ENCODE assay signal across 23 mouse cellular contexts in the genomic region with DNA sequence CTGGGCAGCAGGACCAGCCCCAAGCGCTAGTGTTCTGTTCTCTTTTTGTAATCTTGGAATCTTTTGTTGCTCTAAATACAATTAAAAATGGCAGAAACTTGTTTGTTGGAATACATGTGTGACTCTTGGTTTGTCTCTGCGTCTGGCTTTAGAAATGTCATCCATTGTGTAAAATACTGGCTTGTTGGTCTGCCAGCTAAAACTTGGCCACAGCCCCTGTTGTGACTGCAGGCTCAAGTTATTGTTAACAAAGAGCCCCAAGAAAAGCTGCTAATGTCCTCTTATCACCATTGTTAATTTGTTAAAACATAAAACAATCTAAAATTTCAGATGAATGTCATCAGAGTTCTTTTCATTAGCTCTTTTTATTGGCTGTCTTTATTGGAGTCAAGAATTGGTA.
DNase-seq lines count a peak whose midpoint lies in the region; TF ChIP-seq lines count a peak whose summit lies in the region.
"Had no signal": no experiment of that assay in that cellular context is flagged by ENCODE, and none has a peak within 500 bp of the region (broad histone marks: within the 10 kb centered on the region; RNA-seq: fewer than 3 reads in every experiment).

No protein-coding gene starts in this region.

- H3K27ac ChIP-seq in heart, adult 2 months = no peak overlapping the region
- H3K27ac ChIP-seq: embryonic facial prominence, embryonic 12.5 days; embryonic facial prominence, embryonic 15.5 days; heart, embryonic 10.5 days; heart, embryonic 13.5 days; hindbrain, embryonic 12.5 days; hindbrain, embryonic 15.5 days had no signal

- no peaks in the 10 kb centered on the region for H3K36me3 ChIP-seq in heart, adult 2 months (ENCODE audit: control insufficient read depth, insufficient read depth, low read length)
- H3K36me3 ChIP-seq: embryonic facial prominence, embryonic 12.5 days; embryonic facial prominence, embryonic 15.5 days; heart, embryonic 10.5 days; heart, embryonic 13.5 days; hindbrain, embryonic 12.5 days; hindbrain, embryonic 15.5 days had no signal

- WGBS in heart, adult 2 months = 66% methylated on average over 2 of the region's 2 CpGs

- H3K27me3 ChIP-seq in heart, adult 2 months (ENCODE audit: control insufficient read depth, insufficient read depth, low read length) = no peaks in the 10 kb centered on the region
- H3K27me3 ChIP-seq: embryonic facial prominence, embryonic 12.5 days; heart, embryonic 13.5 days; hindbrain, embryonic 12.5 days; hindbrain, embryonic 15.5 days had no signal

- H3K4me3 ChIP-seq in heart, adult 2 months = no peak overlapping the region
- H3K4me3 ChIP-seq: embryonic facial prominence, embryonic 12.5 days; embryonic facial prominence, embryonic 15.5 days; heart, embryonic 10.5 days; heart, embryonic 13.5 days; hindbrain, embryonic 12.5 days; hindbrain, embryonic 15.5 days had no signal

- no peak overlapping the region for H3K9ac ChIP-seq in heart, adult 2 months (ENCODE audit: low read depth, low read length)
- H3K9ac ChIP-seq: embryonic facial prominence, embryonic 12.5 days; embryonic facial prominence, embryonic 15.5 days; forebrain, postnatal 0 days; heart, embryonic 13.5 days; hindbrain, embryonic 12.5 days; hindbrain, embryonic 15.5 days had no signal

- DNase-seq in heart, adult 11 months = peak; percentile 83
- DNase-seq in heart, adult 2 months = no peak
- peak; percentile 28 for DNase-seq in kidney, postnatal 10 days
- DNase-seq in kidney, postnatal 14 days = no peak
- DNase-seq in lung, postnatal 10 days = peak; percentile 9
- no peak for DNase-seq in lung, adult 18-20 months
- DNase-seq in urinary bladder, postnatal 14 days (ENCODE audit: low spot score) = peak; percentile 3
- no peak for DNase-seq in urinary bladder, postnatal 4 days (ENCODE audit: low spot score in 2 of 2)
- DNase-seq: adrenal gland, postnatal 10 days; adrenal gland, postnatal 36 days; cerebellum, adult 11 months; cerebellum, adult 2 months; cerebellum, adult 9-11 months; cerebellum, postnatal 25 days; forebrain, postnatal 0 days; gastrocnemius, postnatal 10 days; gastrocnemius, postnatal 36 days had no signal

- no peak for TF ChIP-seq POLR2A in heart, adult 2 months (IDR thresholded peaks at IDR 0.05; ENCODE audit: insufficient read depth, low read depth, low read length)

- intact Hi-C loops in heart, adult 2 months (cut with DNase I) = no loop called here

- no peaks in the 10 kb centered on the region for H3K4me1 ChIP-seq in heart, adult 2 months (ENCODE audit: control insufficient read depth, insufficient read depth, low read length)
- H3K4me1 ChIP-seq: embryonic facial prominence, embryonic 12.5 days; embryonic facial prominence, embryonic 15.5 days; heart, embryonic 10.5 days; heart, embryonic 13.5 days; hindbrain, embryonic 12.5 days; hindbrain, embryonic 15.5 days had no signal

- no peaks in the 10 kb centered on the region for H3K79me2 ChIP-seq in heart, adult 2 months (replicated peaks; ENCODE audit: control insufficient read depth, insufficient read depth, low read length)

- no peak for TF ChIP-seq EP300 in heart, adult 2 months (IDR thresholded peaks at IDR 0.05; ENCODE audit: insufficient read depth, low read depth, low read length)

- TF ChIP-seq CTCF in heart, adult 2 months (IDR thresholded peaks at IDR 0.05) = no peak

Comparison
In these comparisons a context has a peak if more than half of its experiments do, and no peak if none do; other contexts are left out.
1. DNase-seq: peak in heart, adult 11 months (single experiment), kidney, postnatal 10 days (single experiment), lung, postnatal 10 days (single experiment) and urinary bladder, postnatal 14 days (single experiment); none in heart, adult 2 months (0 of 2), kidney, postnatal 14 days (single experiment), lung, adult 18-20 months (0 of 2) and urinary bladder, postnatal 4 days (0 of 2).